Mouse (Mus musculus) midbrain, embryonic 12.5 days (tissue): ENCODE results near the gene Ahsg. TPM values are rescaled to one million over a fixed set of nuclear protein-coding genes. Genes with fewer than 3 reads are reported as not detected.
"Not testable (repeated sequence)": the region's sequence is repeated elsewhere in the genome, so short reads cannot be mapped to it uniquely, and the experiment has no call there.

Experiments used
- ATAC-seq: fragments of 200-750 bp; cut with Nextera tagmentation; 2 replicates; pipeline ENCODE4 v1.8.0; 2017; ENCODE audit warnings: low read depth, moderate TSS enrichment, moderate library complexity; ENCODE audit not compliant: low FRiP score
- H3K27ac ChIP-seq: fragments of 300-500 bp; sonication (generic); replicated peaks from 2 replicates; pipeline ENCODE4 v1.5.1; 2016; ENCODE audit warnings: mild to moderate bottlenecking
- H3K27me3 ChIP-seq: fragments of 300-500 bp; sonication (generic); 2 replicates; pipeline ENCODE4 v1.6.1; 2016; ENCODE audit warnings: mild to moderate bottlenecking
- H3K36me3 ChIP-seq: fragments of 300-500 bp; sonication (generic); 2 replicates; pipeline ENCODE4 v1.6.1; 2016
- H3K4me1 ChIP-seq: fragments of 300-500 bp; sonication (generic); 2 replicates; pipeline ENCODE4 v1.6.1; 2016
- H3K4me2 ChIP-seq: fragments of 300-500 bp; sonication (generic); replicated peaks from 2 replicates; pipeline ENCODE4 v1.6.1; 2016; ENCODE audit warnings: mild to moderate bottlenecking, moderate library complexity
- H3K4me3 ChIP-seq: fragments of 300-500 bp; sonication (generic); 2 replicates; pipeline ENCODE4 v1.5.1; 2016; ENCODE audit warnings: mild to moderate bottlenecking
- H3K9ac ChIP-seq: fragments of 300-500 bp; sonication (generic); replicated peaks from 2 replicates; pipeline ENCODE4 v1.6.1; 2016; ENCODE audit warnings: mild to moderate bottlenecking, moderate library complexity
- H3K9me3 ChIP-seq: fragments of 300-500 bp; sonication (generic); 2 replicates; pipeline ENCODE4 v1.6.1; 2016; ENCODE audit warnings: mild to moderate bottlenecking
- WGBS: fragments of 180-500 bp; shearing (Covaris S2); methylation state at CpG from one replicate; pipeline ENCODE4 v1.1.7; 2016; 5-methylcytosine and 5-hydroxymethylcytosine counted together
- polyA plus RNA-seq: library from polyadenylated mRNA; unstranded; fragments of >200 nt; fragmentation: Nextera tagmentation; extraction: Ambion mirVana; gene quantifications from 2 replicates; pipeline ENCODE4 v1.2.1, GENCODE M21; 2016

The Ahsg gene
- polyA plus RNA-seq, 1 experiment from 2014 or later, result not detected

DNA sequence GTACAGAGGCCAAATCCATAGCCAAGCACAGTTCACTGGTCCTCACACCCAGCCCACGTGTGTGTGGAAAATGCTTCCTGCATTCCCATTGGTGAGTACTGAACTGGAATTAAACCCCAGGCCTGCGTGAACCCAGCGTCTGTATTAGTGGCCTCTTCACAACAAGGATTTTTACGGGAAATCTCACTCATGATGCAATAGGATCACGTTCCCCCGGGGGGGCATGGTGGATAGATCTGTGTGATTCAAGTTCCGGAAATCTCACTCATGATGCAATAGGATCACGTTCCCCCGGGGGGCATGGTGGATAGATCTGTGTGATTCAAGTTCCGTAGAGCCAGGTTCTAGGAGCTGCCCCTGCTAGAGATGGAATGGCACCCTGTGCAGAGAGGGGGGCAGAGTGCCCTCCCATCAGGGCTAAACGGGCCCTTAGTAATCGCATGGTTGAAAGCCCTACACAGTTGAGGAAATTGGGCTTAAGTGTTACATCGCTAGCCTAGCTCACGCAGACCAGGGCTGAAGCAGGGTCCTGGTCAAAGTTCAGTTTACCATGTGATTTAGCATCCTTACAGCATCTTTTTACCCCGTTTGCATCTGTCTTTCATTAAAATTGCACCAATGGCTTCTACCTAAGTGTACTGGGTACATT lies 27.7 kb downstream of the Ahsg start:
- WGBS, result 72% methylated on average over 15 of the region's 15 CpGs
- H3K9me3 ChIP-seq, result no peaks in the 10 kb centered on the region
- no peak overlapping the region for H3K27ac ChIP-seq
- H3K27me3 ChIP-seq, result no peaks in the 10 kb centered on the region
- no peak overlapping the region for H3K4me2 ChIP-seq
- no peak overlapping the region for H3K4me3 ChIP-seq
- no peak overlapping the region for H3K9ac ChIP-seq
- H3K4me1 ChIP-seq, result no peaks in the 10 kb centered on the region
- no peaks in the 10 kb centered on the region for H3K36me3 ChIP-seq
- ATAC-seq, result no peak

DNA sequence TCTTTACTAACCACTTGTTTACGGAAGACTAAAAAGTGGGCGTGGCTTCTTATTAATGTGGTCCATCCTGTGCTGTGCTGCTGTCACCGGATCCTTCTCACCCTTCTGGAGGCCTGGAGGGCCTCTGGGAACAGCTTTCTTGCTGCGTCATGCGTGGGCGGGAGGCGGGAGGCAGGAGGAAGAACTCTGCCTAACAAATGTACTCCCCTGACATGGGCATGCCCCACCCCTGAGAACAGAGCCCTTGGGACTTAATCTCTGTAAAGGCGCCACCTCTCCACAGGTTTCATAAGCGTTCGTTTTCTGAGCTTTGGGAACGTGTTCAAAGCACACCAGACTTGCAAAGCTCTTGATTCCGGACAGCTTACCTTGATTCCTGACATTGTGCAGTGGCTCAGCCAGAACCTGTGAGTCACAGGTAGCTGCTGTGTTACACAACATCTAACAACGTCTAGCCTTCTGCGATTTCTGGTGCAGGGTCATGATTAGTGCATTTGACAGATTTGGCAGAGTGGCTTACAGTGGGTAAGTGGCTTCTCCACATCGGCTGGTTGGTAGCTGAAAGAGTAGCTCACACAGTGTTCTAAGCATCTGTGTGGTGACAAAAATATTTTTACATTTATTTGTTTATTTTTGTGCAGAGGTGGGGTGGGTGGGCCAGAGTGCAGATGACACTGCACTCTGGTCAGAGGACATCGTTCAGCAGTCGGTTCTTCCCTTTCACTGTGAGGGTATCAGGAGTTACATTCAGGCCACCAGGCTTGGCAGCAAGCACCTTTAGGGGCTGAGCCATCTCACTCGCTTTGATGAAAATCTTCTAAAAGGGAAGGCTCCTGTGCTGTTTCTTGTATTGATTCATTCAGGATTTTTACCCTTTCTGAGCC lies 29.1 kb downstream of the Ahsg start:
- no peak for ATAC-seq
- Histone ChIP-seq H3K9me3 (no peaks in the 10 kb centered on the region), H3K4me3 (no peak overlapping the region), H3K9ac (no peak overlapping the region), H3K4me2 (no peak overlapping the region), H3K4me1 (no peaks in the 10 kb centered on the region), H3K36me3 (no peaks in the 10 kb centered on the region), H3K27ac (no peak overlapping the region), H3K27me3 (no peaks in the 10 kb centered on the region)
- 73% methylated on average over 18 of the region's 18 CpGs for WGBS

DNA sequence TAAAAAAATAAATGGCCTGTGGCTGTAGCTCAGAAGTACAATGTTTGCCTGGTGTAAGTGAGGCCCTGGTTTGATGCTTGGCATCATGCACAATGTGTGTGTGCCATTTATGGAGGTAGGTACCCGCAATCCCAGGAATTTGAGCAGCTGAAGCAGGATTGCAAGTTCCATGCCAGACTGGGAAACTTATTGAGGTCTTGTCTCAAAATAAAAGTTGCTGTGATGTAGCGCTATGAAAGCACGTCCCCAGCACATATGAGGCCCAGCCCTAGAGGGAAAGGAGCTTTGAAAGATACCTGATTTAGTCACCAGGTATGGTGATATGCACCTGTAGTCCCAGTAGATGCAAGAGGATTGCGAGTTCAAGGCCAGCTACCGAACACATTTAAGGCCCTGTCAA lies 30.7 kb downstream of the Ahsg start:
- ATAC-seq, result no peak
- 97% methylated on average over 5 of the region's 5 CpGs for WGBS
- Histone ChIP-seq H3K4me3 (no peak overlapping the region), H3K4me2 (no peak overlapping the region), H3K9me3 (no peaks in the 10 kb centered on the region), H3K9ac (no peak overlapping the region), H3K27ac (no peak overlapping the region), H3K36me3 (no peaks in the 10 kb centered on the region), H3K27me3 (no peaks in the 10 kb centered on the region), H3K4me1 (no peaks in the 10 kb centered on the region)

DNA sequence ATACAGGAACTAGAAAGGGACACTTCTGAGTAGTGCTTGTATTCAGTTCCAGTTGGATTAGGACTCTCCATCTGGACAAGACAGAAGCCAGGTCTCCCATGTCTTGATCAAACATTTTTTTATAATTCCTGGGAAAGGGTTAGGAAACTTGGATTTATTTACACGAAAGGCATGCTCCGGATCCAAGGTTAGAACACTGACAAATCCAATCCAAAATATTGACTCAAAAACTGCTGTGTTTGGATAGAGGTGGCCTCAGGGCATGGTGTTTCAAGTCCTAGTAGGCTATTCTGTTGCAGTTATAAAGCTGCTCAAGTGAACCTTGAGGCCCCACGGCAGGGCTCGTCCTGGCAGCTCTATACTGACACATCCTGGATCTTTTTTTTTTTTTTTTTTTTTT lies 31.4 kb downstream of the Ahsg start:
- no peaks in the 10 kb centered on the region for H3K9me3 ChIP-seq
- no peaks in the 10 kb centered on the region for H3K36me3 ChIP-seq
- no peak overlapping the region for H3K4me3 ChIP-seq
- WGBS, result 84% methylated on average over 4 of the region's 4 CpGs
- no peak overlapping the region for H3K27ac ChIP-seq
- no peak overlapping the region for H3K4me2 ChIP-seq
- H3K9ac ChIP-seq, result no peak overlapping the region
- no peaks in the 10 kb centered on the region for H3K4me1 ChIP-seq
- H3K27me3 ChIP-seq, result no peaks in the 10 kb centered on the region
- no peak for ATAC-seq

- H3K9ac ChIP-seq, result no peak overlapping the region
- 83% methylated on average over 6 of the region's 6 CpGs for WGBS
- H3K4me1 ChIP-seq, result no peaks in the 10 kb centered on the region
- no peak overlapping the region for H3K4me2 ChIP-seq
- no peaks in the 10 kb centered on the region for H3K36me3 ChIP-seq
- no peaks in the 10 kb centered on the region for H3K27me3 ChIP-seq
- no peak overlapping the region for H3K27ac ChIP-seq
- H3K4me3 ChIP-seq, result no peak overlapping the region
- no peak for ATAC-seq
- H3K9me3 ChIP-seq, result no peaks in the 10 kb centered on the region
Measured at GRCm38 (mm10) chr16:22929575-22929974, 38.5 kb downstream of the Ahsg start.

DNA sequence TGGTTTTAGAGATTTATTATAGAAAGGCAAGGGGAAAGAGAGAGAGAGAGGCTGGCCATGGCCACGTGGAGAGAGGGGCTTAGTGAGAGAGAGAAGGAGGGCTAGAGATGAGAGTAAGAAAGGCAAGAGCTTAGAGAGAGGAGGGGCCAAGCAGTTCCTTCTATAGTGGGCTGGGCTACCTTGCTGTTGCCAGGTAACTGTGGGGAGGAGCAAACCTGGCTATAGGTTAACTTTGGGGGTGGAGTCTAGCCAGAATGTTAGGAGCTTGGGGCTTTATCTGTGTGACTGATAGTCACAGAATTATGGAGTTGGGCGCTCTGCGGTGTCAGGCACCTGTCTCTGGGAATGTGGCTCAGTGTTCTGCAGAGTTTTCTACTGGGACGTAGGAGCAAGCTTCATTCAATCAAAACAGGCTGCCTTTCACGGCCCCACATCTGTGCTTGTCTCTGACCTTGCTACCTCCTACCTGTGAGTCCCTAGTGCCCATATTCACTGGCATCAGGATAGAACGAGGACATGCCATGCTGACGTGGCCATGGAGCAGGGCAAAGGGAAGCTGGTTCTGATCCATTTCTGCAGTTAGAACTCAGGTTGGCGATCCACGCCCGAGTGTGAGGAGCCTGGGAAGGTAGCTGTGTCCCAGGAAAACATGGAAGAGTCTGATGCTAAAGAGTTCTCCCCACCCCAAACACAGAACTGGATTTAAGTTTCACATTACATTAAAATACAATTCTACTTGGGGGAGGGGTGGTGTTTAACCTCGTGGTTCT lies 40.5 kb downstream of the Ahsg start:
- no peak overlapping the region for H3K4me3 ChIP-seq

DNA sequence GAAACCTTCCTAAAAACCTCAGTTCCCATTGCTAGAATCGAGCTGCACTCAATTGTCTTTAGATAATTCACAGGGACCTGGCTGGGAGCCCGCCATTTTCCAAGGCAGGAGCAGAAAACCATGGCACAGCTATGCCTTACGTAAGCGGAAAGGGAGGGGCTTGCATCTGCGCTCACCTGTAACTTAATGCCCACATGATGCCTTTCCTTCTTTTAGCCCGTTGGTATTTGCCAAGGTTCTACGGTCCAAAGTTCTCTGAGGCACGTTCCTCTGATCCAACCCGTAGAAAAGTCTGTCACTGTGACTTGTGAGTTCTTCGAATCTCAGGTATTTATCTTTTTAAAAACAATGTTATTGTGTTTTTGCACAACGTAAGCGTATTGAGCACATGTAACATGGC lies 46.6 kb downstream of the Ahsg start:
- H3K27ac ChIP-seq, result no peak overlapping the region
- H3K9ac ChIP-seq, result no peak overlapping the region
- no peak for ATAC-seq
- H3K4me2 ChIP-seq, result no peak overlapping the region
- H3K36me3 ChIP-seq, result no peaks in the 10 kb centered on the region
- no peaks in the 10 kb centered on the region for H3K9me3 ChIP-seq
- H3K4me3 ChIP-seq, result no peak overlapping the region
- 90% methylated on average over 12 of the region's 12 CpGs for WGBS
- no peaks in the 10 kb centered on the region for H3K4me1 ChIP-seq
- no peaks in the 10 kb centered on the region for H3K27me3 ChIP-seq

More for the DNA sequence above, 40.5 kb downstream of the Ahsg start:
- 85% methylated on average over 11 of the region's 11 CpGs for WGBS
- Histone ChIP-seq H3K27ac (no peak overlapping the region), H3K36me3 (no peaks in the 10 kb centered on the region), H3K9me3 (no peaks in the 10 kb centered on the region), H3K9ac (no peak overlapping the region), H3K4me2 (no peak overlapping the region), H3K4me1 (no peaks in the 10 kb centered on the region), H3K27me3 (no peaks in the 10 kb centered on the region)
- no peak for ATAC-seq

DNA sequence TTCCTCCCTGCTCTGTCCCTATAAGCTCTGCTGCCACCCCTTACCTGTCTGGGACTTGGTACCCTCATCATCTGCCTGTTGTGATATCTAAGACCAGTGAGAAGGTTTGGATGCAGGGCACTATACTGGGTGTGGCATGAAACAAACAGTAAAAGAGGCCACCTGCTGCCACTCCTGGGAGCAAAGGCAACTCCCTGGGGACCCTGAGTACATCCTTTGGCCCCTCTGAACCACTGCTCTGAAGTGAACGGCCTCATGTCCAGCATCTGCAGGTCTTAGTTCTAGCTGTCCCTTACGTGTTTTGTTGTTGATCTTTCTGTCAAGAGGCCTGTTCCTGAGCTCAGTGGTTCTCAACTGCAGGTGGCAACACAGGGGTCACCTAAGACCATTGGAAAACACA lies 47.5 kb downstream of the Ahsg start:
- 72% methylated on average over 2 of the region's 2 CpGs for WGBS
- no peak for ATAC-seq

DNA sequence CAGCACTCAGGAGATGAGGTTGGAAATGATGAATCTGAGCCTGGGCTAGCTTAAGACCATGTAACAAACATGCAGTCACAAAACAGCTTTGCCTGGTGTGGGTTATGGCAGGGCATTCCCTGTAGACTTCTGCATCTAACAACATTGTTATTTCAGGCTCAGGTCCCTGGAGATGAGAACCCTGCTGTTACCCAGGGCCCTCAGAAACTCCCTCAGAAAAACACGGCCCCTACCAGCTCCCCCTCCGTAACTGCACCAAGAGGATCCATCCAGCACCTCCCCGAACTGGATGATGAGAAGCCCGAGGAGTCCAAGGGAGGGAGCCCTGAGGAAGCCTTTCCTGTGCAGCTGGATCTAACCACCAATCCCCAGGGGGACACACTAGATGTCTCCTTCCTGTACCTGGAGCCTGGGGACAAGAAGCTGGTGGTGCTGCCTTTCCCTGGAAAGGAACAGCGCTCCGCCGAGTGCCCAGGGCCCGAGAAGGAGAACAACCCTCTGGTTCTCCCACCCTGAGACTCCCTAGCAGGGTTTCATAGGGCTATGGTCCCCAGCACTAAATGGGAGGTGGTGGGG lies 48.1 kb downstream of the Ahsg start:
- Histone ChIP-seq H3K27me3 (no peaks in the 10 kb centered on the region), H3K4me2 (no peak overlapping the region), H3K9ac (no peak overlapping the region), H3K4me1 (no peaks in the 10 kb centered on the region), H3K36me3 (no peaks in the 10 kb centered on the region), H3K9me3 (no peaks in the 10 kb centered on the region), H3K27ac (no peak overlapping the region), H3K4me3 (no peak overlapping the region)
- ATAC-seq, result no peak
- 91% methylated on average over 8 of the region's 8 CpGs for WGBS

More for the DNA sequence above, 47.5 kb downstream of the Ahsg start:
- H3K27ac ChIP-seq, result no peak overlapping the region
- H3K27me3 ChIP-seq, result no peaks in the 10 kb centered on the region
- H3K4me3 ChIP-seq, result no peak overlapping the region
- no peak overlapping the region for H3K9ac ChIP-seq
- H3K9me3 ChIP-seq, result no peaks in the 10 kb centered on the region
- H3K4me2 ChIP-seq, result no peak overlapping the region
- no peaks in the 10 kb centered on the region for H3K36me3 ChIP-seq
- H3K4me1 ChIP-seq, result no peaks in the 10 kb centered on the region

- H3K9me3 ChIP-seq, H3K27ac ChIP-seq, H3K4me3 ChIP-seq, H3K27me3 ChIP-seq, ATAC-seq, H3K36me3 ChIP-seq, H3K4me2 ChIP-seq, H3K4me1 ChIP-seq, H3K9ac ChIP-seq: not testable (repeated sequence)
Measured at GRCm38 (mm10) chr16:22941825-22942476, 50.9 kb downstream of the Ahsg start.

DNA sequence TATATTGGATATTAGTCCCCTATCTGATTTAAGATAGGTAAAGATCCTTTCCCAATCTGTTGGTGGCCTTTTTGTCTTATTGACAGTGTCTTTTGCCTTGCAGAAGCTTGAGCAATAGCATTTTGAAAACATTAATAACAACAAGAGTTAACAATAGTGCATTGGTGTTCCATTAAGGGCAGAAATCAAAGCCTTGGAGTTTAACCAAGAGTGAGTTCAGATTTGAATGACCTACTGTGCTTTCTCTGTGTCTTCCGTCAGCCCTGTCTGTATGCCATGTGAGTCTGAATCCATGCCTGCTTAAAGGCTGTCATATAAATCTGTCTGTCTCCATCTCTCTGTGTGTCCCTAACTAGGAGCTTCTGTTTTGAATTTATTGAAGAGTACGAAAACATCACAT lies 56.3 kb downstream of the Ahsg start:
- Histone ChIP-seq H3K27me3 (no peaks in the 10 kb centered on the region), H3K9me3 (no peaks in the 10 kb centered on the region), H3K4me1 (no peaks in the 10 kb centered on the region), H3K9ac (no peak overlapping the region), H3K36me3 (no peaks in the 10 kb centered on the region), H3K27ac (no peak overlapping the region), H3K4me2 (no peak overlapping the region), H3K4me3 (no peak overlapping the region)
- 90% methylated on average over 2 of the region's 2 CpGs for WGBS
- no peak for ATAC-seq
